Mouse (Mus musculus) lung, postnatal 0 days (tissue): ENCODE data around the gene St6galnac1.

Source experiments
- CTCF ChIP-seq: IDR thresholded peaks from 2 replicates; pipeline ENCODE4 v1.5.1; 2016; ENCODE audit warnings: antibody characterized with exemption, mild to moderate bottlenecking
- EP300 ChIP-seq: IDR thresholded peaks from 2 replicates; pipeline ENCODE4 v1.6.1; 2016; ENCODE audit warnings: antibody characterized with exemption, mild to moderate bottlenecking, control low read depth

DNA sequence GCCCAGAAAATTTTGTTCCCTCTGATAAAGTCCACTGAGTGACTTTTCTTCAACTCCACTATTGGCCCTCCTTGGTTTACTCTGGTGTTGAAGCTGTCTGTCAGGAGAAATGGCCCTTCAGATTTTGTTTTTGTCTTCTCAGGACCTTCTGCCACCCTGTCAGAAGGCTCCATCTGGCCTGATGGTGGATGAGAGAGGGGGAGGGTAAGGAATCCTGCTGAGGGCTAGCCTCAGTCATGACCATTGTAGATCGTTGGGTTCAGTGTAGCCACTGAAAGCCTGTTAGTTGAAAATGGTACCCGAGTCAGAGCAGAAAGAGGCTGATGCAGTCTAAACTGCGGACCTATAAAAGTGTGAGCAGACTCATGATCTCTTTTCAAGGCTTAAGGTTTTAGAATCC lies 49.2 kb downstream of the St6galnac1 start:
- no peak for TF ChIP-seq CTCF
- no peak for TF ChIP-seq EP300
